Mouse (Mus musculus): ENCODE results near the gene Taar7b. TPM values are rescaled to one million over a fixed set of nuclear protein-coding genes. Genes with fewer than 3 reads are reported as not detected.

The Taar7b gene
- polyA plus RNA-seq, 1 experiment from 2014 or later: not detected

DNA sequence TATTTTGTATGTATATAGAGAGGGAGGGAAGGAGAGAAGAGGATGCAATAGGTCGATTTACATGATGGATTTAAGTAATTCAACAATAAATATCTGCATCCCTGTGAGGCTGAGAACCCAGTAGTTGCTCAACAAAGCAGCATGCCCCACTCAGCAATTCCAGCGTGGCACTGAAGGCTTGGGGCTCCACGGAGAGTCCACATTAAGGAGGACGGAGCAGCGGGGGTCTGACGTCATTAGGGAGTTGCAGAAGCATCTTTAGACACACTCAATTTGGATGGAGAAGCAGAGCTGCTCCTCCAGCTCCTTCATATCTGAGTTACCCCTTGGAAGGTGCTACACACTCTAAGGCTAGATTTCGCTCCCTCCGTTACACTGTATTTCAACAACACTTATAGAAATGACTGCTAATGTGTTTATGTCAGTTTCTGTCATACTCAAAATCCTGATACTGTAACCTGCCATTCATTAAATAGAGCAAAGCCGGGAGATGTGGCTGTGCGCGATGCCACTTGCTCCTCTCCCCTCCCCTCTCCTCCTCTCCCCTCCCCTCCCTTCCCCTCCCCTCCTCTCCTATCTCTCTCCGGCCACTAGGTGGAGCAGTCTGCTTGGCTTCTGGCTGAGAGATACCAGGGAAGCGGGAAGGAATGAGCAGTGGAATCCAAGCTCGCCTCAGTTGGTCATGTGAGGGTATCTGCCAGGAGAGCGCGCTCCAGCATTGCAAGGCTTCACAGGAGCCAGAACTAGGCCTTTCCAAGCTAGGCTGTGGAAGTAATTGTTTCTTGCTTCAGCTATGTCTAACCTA is 20.6 kb upstream of the Taar7b start:
- WGBS: 44% methylated on average over 16 of the region's 16 CpGs
- Histone ChIP-seq H3K9me3 (ENCODE audit: control insufficient read depth, low read length) (no peaks in the 10 kb centered on the region), H3K27me3 (ENCODE audit: control insufficient read depth, insufficient read depth, low read length) (no peaks in the 10 kb centered on the region), H3K27ac (ENCODE audit: low read depth, low read length) (no peak overlapping the region), H3K4me2 (ENCODE audit: low read depth, low read length) (no peak overlapping the region), H3K4me3 (ENCODE audit: low read depth, low read length) (no peak overlapping the region), H3K4me1 (ENCODE audit: control insufficient read depth, insufficient read depth, low read length) (no peaks in the 10 kb centered on the region), H3K9ac (replicated peaks; ENCODE audit: low read depth, low read length) (no peak overlapping the region), H3K36me3 (ENCODE audit: control insufficient read depth, insufficient read depth, low read length) (no peaks in the 10 kb centered on the region)
- ATAC-seq (ENCODE audit: low read depth): peak; percentile 83

DNA sequence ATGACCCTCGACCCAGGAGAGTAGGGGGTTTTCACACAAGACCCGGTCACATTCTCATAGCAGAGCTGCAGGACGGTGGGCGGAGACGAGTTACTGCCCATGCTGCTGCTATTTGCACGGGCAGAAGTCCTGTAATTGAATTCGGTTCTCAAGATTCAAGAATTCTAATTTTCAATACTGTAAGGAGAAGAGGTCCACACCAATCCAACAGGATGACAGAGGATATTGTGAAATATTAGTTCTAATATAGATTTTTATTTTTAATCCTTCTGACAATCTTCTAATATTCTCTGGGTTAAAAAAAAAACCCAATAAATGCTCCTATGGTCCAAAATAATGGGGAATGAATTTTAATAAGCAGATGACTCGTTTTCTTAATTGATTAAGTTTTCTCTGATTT is 14.2 kb upstream of the Taar7b start, which contains the start of gene Taar6:
Gene Taar6, minus strand, starts transcription at position 101 of the 400 bp plus-strand sequence.
- 77% methylated on average over 8 of the region's 8 CpGs for WGBS
- no peaks in the 10 kb centered on the region for H3K9me3 ChIP-seq (ENCODE audit: control insufficient read depth, low read length)
- ATAC-seq (ENCODE audit: low read depth): no peak
- H3K27me3 ChIP-seq (ENCODE audit: control insufficient read depth, insufficient read depth, low read length): no peaks in the 10 kb centered on the region
- H3K4me2 ChIP-seq (ENCODE audit: low read depth, low read length): no peak within 1 kb of the TSS
- H3K4me1 ChIP-seq (ENCODE audit: control insufficient read depth, insufficient read depth, low read length): no peaks in the 10 kb centered on the region
- H3K4me3 ChIP-seq (ENCODE audit: low read depth, low read length): no peak within 1 kb of the TSS
- H3K9ac ChIP-seq (replicated peaks; ENCODE audit: low read depth, low read length): no peak within 1 kb of the TSS
- H3K27ac ChIP-seq (ENCODE audit: low read depth, low read length): no peak within 1 kb of the TSS
- H3K36me3 ChIP-seq (ENCODE audit: control insufficient read depth, insufficient read depth, low read length): no peaks in the 10 kb centered on the region

DNA sequence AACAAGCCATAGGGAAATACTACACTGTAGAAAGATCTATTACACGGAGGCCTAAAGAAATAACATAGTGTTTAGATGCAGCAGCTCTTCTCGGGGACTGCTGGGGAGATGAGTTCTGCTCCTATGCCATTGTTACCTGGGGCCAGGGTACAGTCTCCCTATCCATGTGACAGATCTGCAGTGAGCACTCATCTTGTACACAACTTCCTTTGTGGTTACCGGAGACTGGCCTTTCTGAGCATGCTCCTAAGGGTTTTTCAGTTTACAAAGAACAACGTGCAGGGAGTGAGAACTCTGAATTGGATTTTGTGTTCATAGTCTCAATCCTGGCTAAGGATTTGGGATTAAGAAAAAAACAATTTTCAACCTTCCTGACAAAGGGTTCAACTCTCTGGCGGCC is 13.3 kb upstream of the Taar7b start:
- no peak overlapping the region for H3K9ac ChIP-seq (replicated peaks; ENCODE audit: low read depth, low read length)
- WGBS: 83% methylated on average over 5 of the region's 5 CpGs
- H3K4me1 ChIP-seq (ENCODE audit: control insufficient read depth, insufficient read depth, low read length): no peaks in the 10 kb centered on the region
- no peak for ATAC-seq (ENCODE audit: low read depth)
- no peak overlapping the region for H3K4me2 ChIP-seq (ENCODE audit: low read depth, low read length)
- H3K27ac ChIP-seq (ENCODE audit: low read depth, low read length): no peak overlapping the region
- no peaks in the 10 kb centered on the region for H3K36me3 ChIP-seq (ENCODE audit: control insufficient read depth, insufficient read depth, low read length)
- no peaks in the 10 kb centered on the region for H3K27me3 ChIP-seq (ENCODE audit: control insufficient read depth, insufficient read depth, low read length)
- H3K4me3 ChIP-seq (ENCODE audit: low read depth, low read length): no peak overlapping the region
- H3K9me3 ChIP-seq (ENCODE audit: control insufficient read depth, low read length): no peaks in the 10 kb centered on the region

DNA sequence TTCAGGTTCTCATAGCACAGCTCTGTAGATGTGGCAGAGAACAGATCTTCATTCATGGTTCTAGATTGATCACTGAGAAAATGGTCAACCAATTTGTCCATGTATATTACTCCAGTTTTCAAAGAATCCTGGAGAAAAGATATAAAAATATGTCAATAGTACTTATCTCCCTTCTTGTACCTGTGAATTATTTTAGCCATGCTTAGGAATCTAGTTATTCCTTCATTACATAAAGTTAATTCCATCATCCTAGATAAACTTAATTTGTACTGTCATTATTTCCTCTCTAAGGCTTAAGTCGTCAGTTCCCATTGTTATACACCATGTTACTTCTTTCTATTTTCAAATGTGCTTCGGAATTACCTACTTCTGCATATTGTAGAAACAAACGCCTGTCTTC is 6.4 kb upstream of the Taar7b start, which contains the start of gene Taar7a:
Gene Taar7a, minus strand, starts transcription at position 101 of the 400 bp plus-strand sequence.
- Histone ChIP-seq H3K36me3 (ENCODE audit: control insufficient read depth, insufficient read depth, low read length) (no peaks in the 10 kb centered on the region), H3K27ac (ENCODE audit: low read depth, low read length) (no peak within 1 kb of the TSS), H3K9ac (replicated peaks; ENCODE audit: low read depth, low read length) (no peak within 1 kb of the TSS), H3K4me2 (ENCODE audit: low read depth, low read length) (no peak within 1 kb of the TSS), H3K9me3 (ENCODE audit: control insufficient read depth, low read length) (no peaks in the 10 kb centered on the region), H3K27me3 (ENCODE audit: control insufficient read depth, insufficient read depth, low read length) (no peaks in the 10 kb centered on the region), H3K4me1 (ENCODE audit: control insufficient read depth, insufficient read depth, low read length) (no peaks in the 10 kb centered on the region), H3K4me3 (ENCODE audit: low read depth, low read length) (no peak within 1 kb of the TSS)
- no peak for ATAC-seq (ENCODE audit: low read depth)
- WGBS: 92% methylated on average over 3 of the region's 3 CpGs

DNA sequence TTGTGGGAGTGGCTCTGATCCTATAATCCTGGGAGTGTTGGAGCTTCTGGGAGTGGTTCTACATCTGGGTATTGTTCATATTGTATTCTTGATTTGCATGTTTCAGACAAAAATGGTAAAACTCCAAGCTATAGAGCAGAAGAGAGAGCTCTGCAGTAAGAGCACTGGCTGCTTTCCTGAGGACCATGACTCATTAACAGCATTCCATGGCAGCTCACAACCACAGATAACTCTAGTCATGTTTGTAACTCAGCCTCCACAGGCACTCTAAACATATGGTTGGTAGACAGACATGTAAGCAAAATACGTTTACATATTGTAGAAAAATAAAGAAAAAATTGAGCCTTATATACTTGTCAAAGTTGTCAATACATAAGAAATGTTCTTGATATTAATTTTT is 6.7 kb downstream of the Taar7b start:
- H3K27ac ChIP-seq (ENCODE audit: low read depth, low read length): no peak overlapping the region
- no peak overlapping the region for H3K9ac ChIP-seq (replicated peaks; ENCODE audit: low read depth, low read length)
- no peaks in the 10 kb centered on the region for H3K4me1 ChIP-seq (ENCODE audit: control insufficient read depth, insufficient read depth, low read length)
- no peak overlapping the region for H3K4me2 ChIP-seq (ENCODE audit: low read depth, low read length)
- no peak for ATAC-seq (ENCODE audit: low read depth)
- H3K9me3 ChIP-seq (ENCODE audit: control insufficient read depth, low read length): no peaks in the 10 kb centered on the region
- WGBS: 83% methylated on average over 1 of the region's 1 CpGs
- no peak overlapping the region for H3K4me3 ChIP-seq (ENCODE audit: low read depth, low read length)
- no peaks in the 10 kb centered on the region for H3K36me3 ChIP-seq (ENCODE audit: control insufficient read depth, insufficient read depth, low read length)
- H3K27me3 ChIP-seq (ENCODE audit: control insufficient read depth, insufficient read depth, low read length): no peaks in the 10 kb centered on the region

DNA sequence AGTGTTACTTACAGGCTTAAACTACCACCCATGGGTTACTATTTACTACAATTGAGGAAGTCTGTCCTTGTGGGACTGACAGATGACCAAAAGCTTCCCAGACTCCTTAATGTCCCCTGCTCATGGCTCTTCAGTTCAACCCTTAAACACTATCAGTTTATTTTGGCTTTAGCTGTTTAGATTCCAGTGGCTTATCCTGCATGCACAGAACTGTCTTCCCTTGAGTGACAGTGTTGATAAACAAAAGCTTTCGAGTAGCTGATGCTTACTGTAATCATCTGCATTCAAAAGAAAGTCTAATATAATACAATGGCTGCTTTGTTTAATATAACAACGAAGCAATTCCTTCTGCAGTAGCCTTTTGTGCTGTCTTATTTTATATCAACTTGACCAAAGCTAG is 7.3 kb downstream of the Taar7b start:
- Histone ChIP-seq H3K9me3 (ENCODE audit: control insufficient read depth, low read length) (no peaks in the 10 kb centered on the region), H3K4me3 (ENCODE audit: low read depth, low read length) (no peak overlapping the region), H3K27me3 (ENCODE audit: control insufficient read depth, insufficient read depth, low read length) (no peaks in the 10 kb centered on the region), H3K4me1 (ENCODE audit: control insufficient read depth, insufficient read depth, low read length) (no peaks in the 10 kb centered on the region), H3K36me3 (ENCODE audit: control insufficient read depth, insufficient read depth, low read length) (no peaks in the 10 kb centered on the region), H3K9ac (replicated peaks; ENCODE audit: low read depth, low read length) (no peak overlapping the region), H3K4me2 (ENCODE audit: low read depth, low read length) (no peak overlapping the region), H3K27ac (ENCODE audit: low read depth, low read length) (no peak overlapping the region)
- ATAC-seq (ENCODE audit: low read depth): no peak
- WGBS: 74% methylated on average over 2 of the region's 2 CpGs

DNA sequence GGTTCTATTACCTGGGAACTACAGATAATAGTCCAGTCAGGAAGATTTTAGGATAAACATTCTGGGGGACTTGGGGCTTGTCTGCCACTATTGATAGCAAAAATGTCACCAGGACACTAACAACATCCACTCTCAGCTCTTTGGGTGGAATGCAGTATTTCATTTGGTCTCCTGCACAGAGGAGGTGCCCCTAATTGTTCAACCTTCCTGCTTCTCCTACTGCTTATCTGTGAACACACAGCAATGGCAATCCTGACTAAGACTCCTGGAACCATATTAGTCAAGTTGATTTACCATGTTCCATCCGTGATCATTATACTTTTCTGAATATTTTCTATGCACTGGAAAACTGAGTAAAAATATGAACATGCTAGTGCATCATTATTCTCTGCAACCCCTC is 8.4 kb downstream of the Taar7b start:
- H3K4me2 ChIP-seq (ENCODE audit: low read depth, low read length): no peak overlapping the region
- H3K27me3 ChIP-seq (ENCODE audit: control insufficient read depth, insufficient read depth, low read length): no peaks in the 10 kb centered on the region
- no peak for ATAC-seq (ENCODE audit: low read depth)
- H3K9me3 ChIP-seq (ENCODE audit: control insufficient read depth, low read length): no peaks in the 10 kb centered on the region
- no peak overlapping the region for H3K4me3 ChIP-seq (ENCODE audit: low read depth, low read length)
- no peak overlapping the region for H3K27ac ChIP-seq (ENCODE audit: low read depth, low read length)
- H3K36me3 ChIP-seq (ENCODE audit: control insufficient read depth, insufficient read depth, low read length): no peaks in the 10 kb centered on the region
- H3K4me1 ChIP-seq (ENCODE audit: control insufficient read depth, insufficient read depth, low read length): no peaks in the 10 kb centered on the region
- WGBS: 93% methylated on average over 1 of the region's 1 CpGs
- H3K9ac ChIP-seq (replicated peaks; ENCODE audit: low read depth, low read length): no peak overlapping the region

DNA sequence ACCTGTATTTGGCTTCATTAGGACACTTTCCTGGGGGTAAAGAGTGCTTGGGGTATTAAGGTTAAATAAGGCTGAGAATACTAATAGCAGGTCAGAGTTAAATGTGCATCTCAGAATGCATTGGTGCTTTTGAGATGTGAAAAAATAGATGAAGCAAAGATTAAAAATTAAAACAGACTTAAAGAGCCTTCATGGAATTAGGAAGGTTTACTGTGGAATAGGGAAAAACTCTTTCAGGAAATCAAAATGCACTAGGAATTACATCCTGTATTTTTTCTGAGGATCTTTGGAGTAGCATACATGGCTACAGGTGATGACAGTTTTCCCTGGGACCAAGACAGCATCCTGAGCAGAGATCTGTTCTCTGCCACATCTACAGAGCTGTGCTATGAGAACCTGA is 27.2 kb downstream of the Taar7b start, which contains the start of gene Taar7d:
Gene Taar7d, plus strand, starts transcription at position 301 of the 400 bp plus-strand sequence.
- Histone ChIP-seq H3K4me2 (ENCODE audit: low read depth, low read length) (no peak within 1 kb of the TSS), H3K27ac (ENCODE audit: low read depth, low read length) (no peak within 1 kb of the TSS), H3K27me3 (ENCODE audit: control insufficient read depth, insufficient read depth, low read length) (no peaks in the 10 kb centered on the region), H3K9me3 (ENCODE audit: control insufficient read depth, low read length) (no peaks in the 10 kb centered on the region), H3K4me1 (ENCODE audit: control insufficient read depth, insufficient read depth, low read length) (no peaks in the 10 kb centered on the region), H3K4me3 (ENCODE audit: low read depth, low read length) (no peak within 1 kb of the TSS), H3K36me3 (ENCODE audit: control insufficient read depth, insufficient read depth, low read length) (no peaks in the 10 kb centered on the region), H3K9ac (replicated peaks; ENCODE audit: low read depth, low read length) (no peak within 1 kb of the TSS)
- no peak for ATAC-seq (ENCODE audit: low read depth)

DNA sequence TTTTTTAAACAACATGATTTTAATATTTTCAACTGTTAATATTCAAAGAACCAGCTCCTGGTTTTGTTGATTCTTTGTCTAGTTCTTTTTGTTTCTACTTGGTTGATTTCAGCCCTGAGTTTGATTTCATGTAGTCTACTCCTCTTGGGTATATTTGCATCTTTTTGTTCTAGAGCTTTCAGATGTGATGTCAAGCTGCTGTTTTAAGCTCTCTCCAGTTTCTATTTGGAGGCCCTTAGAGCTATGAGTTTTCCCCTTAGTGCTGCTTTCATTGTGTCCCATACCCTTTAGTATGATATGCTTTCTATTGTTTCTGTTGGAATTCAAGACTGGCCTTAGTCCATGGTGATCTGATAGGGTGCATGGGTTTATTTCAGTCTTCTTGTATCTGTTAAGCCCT is 31.6 kb downstream of the Taar7b start:
- H3K27me3 ChIP-seq (ENCODE audit: control insufficient read depth, insufficient read depth, low read length): no peaks in the 10 kb centered on the region
- ATAC-seq (ENCODE audit: low read depth): no peak
- no peak overlapping the region for H3K4me2 ChIP-seq (ENCODE audit: low read depth, low read length)
- no peaks in the 10 kb centered on the region for H3K9me3 ChIP-seq (ENCODE audit: control insufficient read depth, low read length)
- H3K4me3 ChIP-seq (ENCODE audit: low read depth, low read length): no peak overlapping the region
- no peak overlapping the region for H3K9ac ChIP-seq (replicated peaks; ENCODE audit: low read depth, low read length)
- no peaks in the 10 kb centered on the region for H3K36me3 ChIP-seq (ENCODE audit: control insufficient read depth, insufficient read depth, low read length)
- no peak overlapping the region for H3K27ac ChIP-seq (ENCODE audit: low read depth, low read length)
- no peaks in the 10 kb centered on the region for H3K4me1 ChIP-seq (ENCODE audit: control insufficient read depth, insufficient read depth, low read length)

Data from neural tube, embryonic 14.5 days (tissue).